Mouse (Mus musculus): ENCODE results near the gene Rnf40. TPM values are rescaled to one million over a fixed set of nuclear protein-coding genes. Genes with fewer than 3 reads are reported as not detected.

Gene Rnf40
- total and polyA plus RNA-seq, 3 experiments: 49.5 to 75.1 TPM; not detected in 1

DNA sequence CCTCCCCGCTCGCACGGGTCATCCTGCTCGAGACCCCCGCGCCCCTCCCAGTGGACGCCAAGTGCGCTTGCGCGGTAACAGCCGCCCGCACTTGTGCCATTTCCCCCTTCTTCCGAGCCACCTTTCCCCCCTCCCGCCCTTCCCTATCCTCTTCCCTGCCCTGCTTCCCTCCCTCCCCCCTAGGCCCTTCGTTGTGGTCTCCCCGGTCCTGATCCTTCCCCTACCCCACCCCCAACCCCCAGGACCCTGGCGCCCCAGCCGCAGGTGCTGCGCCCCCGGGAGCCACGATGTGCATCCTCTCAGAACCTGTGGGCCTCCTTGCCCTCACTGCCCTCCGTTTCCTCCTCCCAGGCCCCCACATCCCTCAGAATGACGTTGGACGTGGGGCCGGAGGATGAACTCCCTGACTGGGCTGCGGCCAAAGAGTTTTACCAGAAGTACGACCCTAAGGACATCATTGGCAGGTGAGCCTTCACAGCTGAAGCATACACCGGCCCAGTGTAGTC is 15.0 kb upstream of the Rnf40 start:
- peak overlapping the region; percentile 80 for H3K9ac ChIP-seq (ENCODE audit: control insufficient read depth, low read depth, low read length, poor library complexity, severe bottlenecking)
- no peaks in the 10 kb centered on the region for H3K27me3 ChIP-seq (ENCODE audit: control insufficient read depth in 1 of 2, insufficient read depth in 2 of 2, low read length in 2 of 2)
- H3K79me2 ChIP-seq (ENCODE audit: control insufficient read depth, insufficient read depth, low read length, poor library complexity): peaks cover 16% of the 10 kb centered on the region
- no peak for TF ChIP-seq MAX (IDR thresholded peaks at IDR 0.05; ENCODE audit: low read length)
- peak; percentile 48 for TF ChIP-seq NRF1 (IDR thresholded peaks at IDR 0.05; ENCODE audit: insufficient read depth, low read depth, low read length, poor library complexity, severe bottlenecking)
- TF ChIP-seq MXI1 (IDR thresholded peaks at IDR 0.05; ENCODE audit: low read depth, low read length): no peak
- TF ChIP-seq TCF12 (IDR thresholded peaks at IDR 0.05; ENCODE audit: low read depth, low read length): no peak
- H3K27ac ChIP-seq (ENCODE audit: control insufficient read depth, low read depth, low read length): 0 out of 2 replicates have a peak overlapping the region, but pooled peaks have one; percentile 13
- DNase-seq (ENCODE audit: low read depth, low spot score): no peak
- peak overlapping the region; percentile 86 to 90 for H3K4me3 ChIP-seq (ENCODE audit: control insufficient read depth in 1 of 2, insufficient read depth in 1 of 2, low read depth in 2 of 2, low read length in 2 of 2)
- H3K4me1 ChIP-seq (ENCODE audit: control insufficient read depth in 1 of 2, insufficient read depth in 2 of 2, low read length in 2 of 2): peaks cover 0 to 10% of the 10 kb centered on the region in 2 experiments; a peak in 2 of 4 replicates
- H3K9me3 ChIP-seq (replicated peaks; ENCODE audit: insufficient read depth, low read length): no peaks in the 10 kb centered on the region
- peaks cover 0 to 11% of the 10 kb centered on the region in 2 experiments; a peak in 2 of 4 replicates for H3K36me3 ChIP-seq (ENCODE audit: control insufficient read depth in 1 of 2, insufficient read depth in 2 of 2, low read length in 2 of 2)

DNA sequence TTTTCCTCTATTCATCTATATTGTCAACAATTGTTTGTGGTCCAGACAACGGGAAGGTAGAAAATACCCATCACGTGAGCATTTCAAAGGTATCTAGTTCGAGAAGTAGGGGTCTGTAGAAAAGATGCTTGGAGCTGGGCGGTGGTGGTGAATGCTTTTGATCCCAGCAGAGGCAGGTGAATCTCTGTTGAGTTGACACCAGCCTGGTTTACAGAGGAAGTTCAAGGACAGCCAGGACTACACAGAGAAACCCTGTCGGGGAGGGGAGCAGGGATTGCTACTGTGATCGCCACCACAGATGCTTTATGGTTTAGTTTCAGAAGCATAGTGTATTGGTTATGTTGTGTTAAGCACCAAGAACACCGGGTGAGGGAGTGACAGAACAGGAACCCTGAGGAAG is 14.5 kb upstream of the Rnf40 start:
- TF ChIP-seq TCF12 (IDR thresholded peaks at IDR 0.05; ENCODE audit: low read depth, low read length) (no peak), EP300 (IDR thresholded peaks at IDR 0.05; ENCODE audit: low read depth in 1 of 2, low read length in 2 of 2) (no peak), BHLHE40 (IDR thresholded peaks at IDR 0.05; ENCODE audit: borderline replicate concordance, low read depth, low read length) (no peak), USF1 (IDR thresholded peaks at IDR 0.05; ENCODE audit: low read depth, low read length) (peak; percentile 46; the same call in 1 of the 2 replicates), MYB (IDR thresholded peaks at IDR 0.05; ENCODE audit: low read depth, low read length) (no peak), MAX (IDR thresholded peaks at IDR 0.05; ENCODE audit: low read length) (no peak), GATA1 (IDR thresholded peaks at IDR 0.05; ENCODE audit: low read depth, low read length) (no peak)
- no peaks in the 10 kb centered on the region for H3K9me3 ChIP-seq (replicated peaks; ENCODE audit: insufficient read depth, low read length)
- no peak overlapping the region; the same call in 1 of the 2 replicates for H3K27ac ChIP-seq (ENCODE audit: control insufficient read depth, low read depth, low read length)
- peak; percentile 42 for DNase-seq (ENCODE audit: low read depth, low spot score)
- no peaks in the 10 kb centered on the region for H3K27me3 ChIP-seq (ENCODE audit: control insufficient read depth in 1 of 2, insufficient read depth in 2 of 2, low read length in 2 of 2)
- peaks cover 0 to 10% of the 10 kb centered on the region in 2 experiments; a peak in 2 of 4 replicates for H3K4me1 ChIP-seq (ENCODE audit: control insufficient read depth in 1 of 2, insufficient read depth in 2 of 2, low read length in 2 of 2)
- peaks cover 0 to 11% of the 10 kb centered on the region in 2 experiments; a peak in 2 of 4 replicates for H3K36me3 ChIP-seq (ENCODE audit: control insufficient read depth in 1 of 2, insufficient read depth in 2 of 2, low read length in 2 of 2)
- peak overlapping the region; percentile 86 to 90 for H3K4me3 ChIP-seq (ENCODE audit: control insufficient read depth in 1 of 2, insufficient read depth in 1 of 2, low read depth in 2 of 2, low read length in 2 of 2)
- H3K79me2 ChIP-seq (ENCODE audit: control insufficient read depth, insufficient read depth, low read length, poor library complexity): peaks cover 16% of the 10 kb centered on the region
- peak overlapping the region; percentile 80 for H3K9ac ChIP-seq (ENCODE audit: control insufficient read depth, low read depth, low read length, poor library complexity, severe bottlenecking)

DNA sequence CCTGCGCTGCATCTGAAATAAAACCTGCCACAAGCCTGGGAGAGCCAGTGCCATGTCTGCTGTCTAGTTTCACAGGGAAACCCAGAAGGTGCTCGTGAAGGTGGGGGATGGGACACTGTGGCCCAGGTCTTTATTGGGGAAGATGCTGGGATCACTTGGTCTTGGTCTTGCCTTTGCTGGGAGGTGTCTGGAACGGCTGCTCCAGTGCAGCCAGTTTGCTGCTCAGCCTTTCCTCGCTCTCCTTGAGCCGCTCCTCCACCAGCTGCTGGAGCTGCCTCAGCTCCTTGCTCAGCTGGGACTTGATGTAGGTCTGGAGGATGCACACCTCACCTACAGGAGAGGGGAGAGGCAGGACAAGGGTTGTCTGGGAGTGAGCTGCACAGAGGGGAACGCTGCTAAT is 5.3 kb upstream of the Rnf40 start:
- H3K79me2 ChIP-seq (ENCODE audit: control insufficient read depth, insufficient read depth, low read length, poor library complexity): no peaks in the 10 kb centered on the region
- DNase-seq (ENCODE audit: low read depth, low spot score): no peak
- H3K4me1 ChIP-seq (ENCODE audit: control insufficient read depth in 1 of 2, insufficient read depth in 2 of 2, low read length in 2 of 2): peaks cover 6 to 26% of the 10 kb centered on the region in 2 experiments; a peak in 3 of 4 replicates
- peaks cover 0 to 24% of the 10 kb centered on the region in 2 experiments; a peak in 3 of 4 replicates for H3K36me3 ChIP-seq (ENCODE audit: control insufficient read depth in 1 of 2, insufficient read depth in 2 of 2, low read length in 2 of 2)
- H3K27me3 ChIP-seq (ENCODE audit: control insufficient read depth in 1 of 2, insufficient read depth in 2 of 2, low read length in 2 of 2): no peaks in the 10 kb centered on the region
- H3K27ac ChIP-seq (ENCODE audit: control insufficient read depth, low read depth, low read length): no peak overlapping the region
- H3K4me3 ChIP-seq (ENCODE audit: control insufficient read depth in 1 of 2, insufficient read depth in 1 of 2, low read depth in 2 of 2, low read length in 2 of 2): no peak overlapping the region
- H3K9me3 ChIP-seq (replicated peaks; ENCODE audit: insufficient read depth, low read length): no peaks in the 10 kb centered on the region
- H3K9ac ChIP-seq (ENCODE audit: control insufficient read depth, low read depth, low read length, poor library complexity, severe bottlenecking): no peak overlapping the region
- TF ChIP-seq ZNF384 (IDR thresholded peaks at IDR 0.05; ENCODE audit: low read depth, low read length): no peak
- no peak for TF ChIP-seq CTCF (IDR thresholded peaks at IDR 0.05 in 2 of 3, conservative IDR thresholded peaks at IDR 0.05 in 1 of 3; ENCODE audit: control insufficient read depth in 1 of 3, insufficient read depth in 1 of 3, low read depth in 2 of 3, low read length in 3 of 3, poor library complexity in 1 of 3, severe bottlenecking in 1 of 3)
- no peak for TF ChIP-seq E2F4 (IDR thresholded peaks at IDR 0.05; ENCODE audit: borderline replicate concordance, low read depth, low read length)
- TF ChIP-seq POLR2AphosphoS5 (IDR thresholded peaks at IDR 0.05; ENCODE audit: borderline replicate concordance, low read depth, low read length): no peak
- TF ChIP-seq TAL1 (IDR thresholded peaks at IDR 0.05; ENCODE audit: low read length): no peak
- no peak for TF ChIP-seq ETS1 (IDR thresholded peaks at IDR 0.05; ENCODE audit: low read depth, low read length)
- TF ChIP-seq JUND (IDR thresholded peaks at IDR 0.05; ENCODE audit: low read depth, low read length): no peak
- no peak for TF ChIP-seq TCF12 (IDR thresholded peaks at IDR 0.05; ENCODE audit: low read depth, low read length)
- no peak for TF ChIP-seq GATA1 (IDR thresholded peaks at IDR 0.05; ENCODE audit: low read depth, low read length)
- TF ChIP-seq CHD2 (IDR thresholded peaks at IDR 0.05; ENCODE audit: low read length): no peak
- no peak for TF ChIP-seq ZKSCAN1 (IDR thresholded peaks at IDR 0.05; ENCODE audit: low read depth, low read length)
- TF ChIP-seq GABPA (IDR thresholded peaks at IDR 0.05; ENCODE audit: low read depth, low read length): no peak
- no peak for TF ChIP-seq SMC3 (IDR thresholded peaks at IDR 0.05; ENCODE audit: low read depth, low read length)
- TF ChIP-seq MAFK (IDR thresholded peaks at IDR 0.05; ENCODE audit: borderline replicate concordance, low read depth, low read length): no peak
